Mouse (Mus musculus) ovary, adult 18-20 months (tissue): Measurements from ENCODE around the gene S100a3.

Source experiments
- DNase-seq: peaks from one replicate; pipeline ENCODE4 v3.0.0; 2022; ENCODE audit warnings: low spot score, mixed read lengths

S100a3 gene

DNA sequence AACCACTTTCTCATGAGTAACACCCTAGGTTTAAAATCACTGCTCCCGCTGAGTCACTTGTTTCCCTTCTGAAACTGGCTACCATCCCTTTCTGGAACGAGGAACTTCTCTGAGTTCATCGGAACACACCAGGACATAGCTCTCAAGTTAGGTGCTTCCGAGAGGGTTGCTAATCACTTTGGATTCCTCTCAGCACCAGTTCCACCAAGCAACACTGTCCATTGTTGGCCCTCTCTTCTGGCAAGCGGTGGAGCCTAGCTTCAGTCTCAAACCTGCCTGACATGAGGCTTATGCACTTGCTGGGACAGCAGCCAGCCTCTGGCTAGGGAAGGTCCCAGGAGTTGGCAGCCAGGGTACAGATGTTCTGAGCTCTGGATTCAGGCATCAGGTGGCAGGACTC, 14.3 kb downstream of the S100a3 start:
- DNase-seq = no peak

DNA sequence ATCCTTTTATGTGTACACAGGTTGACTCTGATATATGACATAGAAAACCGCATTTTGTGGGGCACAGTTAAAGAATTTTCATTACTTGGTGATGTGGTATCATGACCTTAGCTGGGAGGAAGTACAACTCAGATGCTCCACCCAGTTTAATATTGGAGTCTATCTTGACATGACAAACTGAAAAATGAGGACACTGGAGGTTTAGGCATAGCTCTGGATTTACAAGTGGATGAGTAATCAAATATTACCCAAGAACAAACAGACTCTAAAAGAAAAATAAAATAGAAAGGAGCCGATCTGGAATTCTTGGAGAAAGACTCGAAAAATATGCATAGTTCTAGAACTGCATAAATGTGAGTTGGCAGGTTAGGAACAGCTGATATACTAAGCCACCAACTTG, 14.9 kb downstream of the S100a3 start:
- DNase-seq = no peak

DNA sequence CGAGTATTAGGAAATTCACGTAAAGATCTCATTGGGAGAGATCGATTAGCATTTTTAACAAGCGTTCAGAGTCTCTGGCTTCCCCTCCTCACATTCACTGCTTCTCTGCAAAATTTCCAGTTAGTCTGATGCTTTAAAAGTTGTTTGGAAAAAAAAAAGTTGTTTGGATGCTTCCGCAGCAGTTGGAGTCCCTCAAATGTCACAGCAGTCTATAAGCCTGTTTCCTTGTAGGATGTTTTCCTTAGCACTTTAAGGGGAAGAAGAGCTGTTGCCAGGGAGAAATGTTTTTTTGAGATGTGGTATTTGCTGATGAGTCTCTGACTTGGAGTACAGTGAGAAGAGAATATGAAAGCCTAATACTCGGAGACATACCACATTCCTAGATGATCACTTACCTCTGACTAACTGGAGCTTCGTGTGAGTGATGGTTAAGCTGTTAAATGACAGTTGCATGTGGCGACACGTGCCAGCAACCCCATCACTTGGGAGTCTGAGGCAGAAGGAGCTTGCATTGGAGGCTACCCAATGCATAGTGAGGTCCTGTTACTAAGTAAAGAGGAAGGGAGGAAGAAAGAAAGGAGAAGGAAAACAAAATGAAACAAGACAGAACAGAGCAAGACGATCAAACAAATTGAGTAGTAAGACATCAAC, 16.1 kb downstream of the S100a3 start:
- DNase-seq = no peak

DNA sequence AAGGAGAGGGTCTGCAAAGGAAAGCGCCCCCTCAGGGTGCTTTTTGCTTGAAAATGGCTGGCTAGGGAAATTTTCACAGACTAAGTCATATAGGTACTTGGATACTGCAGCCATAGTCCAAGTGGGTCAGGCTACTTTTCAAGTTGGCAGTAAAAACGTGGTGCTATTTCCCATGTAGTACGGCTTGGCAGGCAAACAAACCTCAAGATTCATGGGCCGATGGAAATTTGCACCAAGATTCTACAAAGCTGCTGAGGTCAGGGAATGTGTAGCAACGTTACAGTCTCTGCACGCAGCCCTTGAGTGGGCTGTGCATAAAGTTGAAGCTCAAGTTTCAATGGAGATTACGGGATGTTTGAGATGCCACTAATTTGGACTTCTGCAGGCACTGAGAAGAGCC, 19.1 kb downstream of the S100a3 start:
- DNase-seq = no peak

DNA sequence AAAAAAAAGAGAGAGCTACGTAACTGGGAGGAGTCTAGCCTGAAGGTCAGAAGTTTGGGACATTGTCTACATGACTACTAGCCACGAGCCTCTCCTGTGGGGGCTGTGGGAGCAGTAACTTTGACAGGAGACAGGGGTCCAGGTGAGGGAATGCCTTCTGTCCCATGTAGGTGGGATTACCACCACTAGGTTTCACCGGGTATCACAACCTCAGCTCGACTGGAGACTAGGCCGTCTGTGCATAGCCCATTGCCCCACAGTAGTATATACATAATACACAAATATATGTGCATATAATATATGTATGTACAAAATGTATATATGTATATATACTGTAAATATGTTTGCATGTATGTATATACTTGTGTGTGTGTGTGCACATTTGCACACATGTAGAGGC, 20.8 kb downstream of the S100a3 start:
- no peak for DNase-seq

DNA sequence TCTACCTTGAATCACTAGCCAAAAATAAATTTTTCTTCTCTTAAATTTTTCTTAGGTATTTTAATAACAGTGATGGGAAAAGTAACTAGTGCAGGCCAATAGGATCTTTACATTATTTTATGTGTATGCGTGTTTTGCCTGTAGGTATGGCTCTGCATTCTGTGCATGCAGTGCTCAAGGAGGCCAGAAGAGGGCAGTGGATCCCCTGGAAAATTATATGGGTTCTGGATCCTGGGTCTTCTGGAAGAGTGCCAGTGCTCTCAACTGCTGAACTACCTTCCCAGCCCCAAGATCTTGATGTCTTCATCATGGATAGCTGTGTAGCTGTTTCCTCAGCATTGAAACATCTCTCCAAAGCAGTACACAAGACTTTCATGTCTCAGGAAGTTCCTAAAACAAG, 21.8 kb downstream of the S100a3 start:
- DNase-seq = no peak

DNA sequence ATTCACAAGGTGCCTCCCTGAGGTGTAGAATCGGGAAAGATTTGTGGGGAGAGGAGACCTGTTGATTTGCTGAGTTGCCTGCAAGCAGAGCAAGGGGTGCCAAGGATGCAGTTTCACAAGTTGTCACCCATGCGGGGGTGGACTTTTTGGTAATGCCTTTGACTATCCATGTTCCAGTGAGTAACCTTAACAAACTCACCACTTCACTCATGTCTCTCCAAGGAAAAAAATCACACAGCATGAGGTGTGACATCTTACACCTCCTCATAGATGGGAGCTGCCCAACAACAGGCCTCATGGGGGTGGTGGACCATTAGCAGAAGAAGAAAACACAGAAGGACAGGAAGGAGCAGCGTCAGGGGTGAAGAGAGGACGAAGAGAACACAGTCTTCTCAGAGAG, 22.2 kb downstream of the S100a3 start:
- DNase-seq = no peak

DNA sequence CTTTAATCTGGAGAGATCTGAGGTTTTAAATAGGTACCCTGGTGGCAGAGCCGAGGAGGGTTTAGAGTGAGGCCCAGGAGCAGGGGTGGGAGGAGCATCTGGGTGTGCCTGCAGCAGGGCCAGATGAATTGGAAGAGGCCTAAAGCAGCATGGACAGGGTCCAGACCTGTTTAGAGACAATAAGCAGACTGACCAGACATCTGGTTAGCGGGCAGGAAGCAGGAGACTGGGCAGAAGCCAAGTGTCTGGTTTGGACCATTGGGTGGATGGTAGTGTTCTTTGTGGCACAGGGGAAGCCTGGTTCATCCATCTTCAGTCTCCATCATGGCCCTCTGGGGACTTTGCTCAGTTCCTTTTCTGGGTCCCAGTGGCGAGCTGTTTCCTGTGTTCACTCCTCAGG, 23.5 kb downstream of the S100a3 start:
- DNase-seq = no peak

DNA sequence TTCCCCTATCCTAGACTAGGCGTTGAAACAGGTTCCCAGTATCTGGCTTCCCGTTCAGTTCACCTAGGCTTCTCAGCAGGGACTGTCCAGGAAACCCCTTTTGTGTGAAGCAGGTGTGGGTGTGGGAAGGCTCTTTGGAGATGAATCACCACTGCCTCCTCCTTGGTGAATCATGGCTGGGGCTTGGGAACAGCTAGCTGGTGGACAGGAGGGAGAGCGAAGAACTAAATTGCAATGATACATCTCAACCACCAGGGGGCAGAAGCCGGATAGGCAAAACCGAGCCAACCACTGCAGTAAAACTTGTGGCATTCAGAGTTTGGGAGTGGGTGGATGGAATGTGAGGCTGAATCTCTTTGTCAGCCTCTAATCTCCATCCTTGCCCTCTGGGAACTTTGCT, 25.2 kb downstream of the S100a3 start:
- peak; percentile 44 for DNase-seq

DNA sequence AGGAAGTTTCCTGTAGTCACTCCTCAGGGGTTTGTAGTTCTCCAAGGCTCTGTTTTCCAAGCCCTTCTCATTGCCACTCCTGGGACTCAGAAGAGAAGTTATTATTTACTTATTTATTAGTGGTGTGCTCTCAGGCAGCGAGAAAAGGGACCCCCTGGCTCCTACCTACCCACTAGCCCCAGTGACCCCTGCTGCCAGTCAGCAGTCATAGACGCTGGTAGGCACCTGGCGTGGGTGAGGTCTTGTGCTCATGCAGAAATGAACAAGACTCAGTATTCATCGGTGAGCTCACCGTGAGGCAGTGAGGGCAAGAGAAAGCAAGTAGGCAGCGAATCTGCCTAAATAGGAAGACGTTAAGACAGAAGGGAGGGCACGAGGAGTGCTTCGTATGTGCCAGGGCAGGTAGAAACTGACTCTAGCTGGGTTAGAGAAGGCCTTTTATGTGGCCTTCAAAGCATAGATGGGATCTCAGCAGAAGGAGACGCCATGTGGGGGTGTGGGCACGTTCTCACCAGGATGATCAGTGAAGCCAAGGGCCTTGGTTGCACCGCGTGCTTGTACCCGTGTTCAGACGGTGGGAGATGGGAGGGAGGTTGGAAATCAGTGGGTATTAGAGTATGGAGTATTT, 25.8 kb downstream of the S100a3 start:
- DNase-seq = no peak

DNA sequence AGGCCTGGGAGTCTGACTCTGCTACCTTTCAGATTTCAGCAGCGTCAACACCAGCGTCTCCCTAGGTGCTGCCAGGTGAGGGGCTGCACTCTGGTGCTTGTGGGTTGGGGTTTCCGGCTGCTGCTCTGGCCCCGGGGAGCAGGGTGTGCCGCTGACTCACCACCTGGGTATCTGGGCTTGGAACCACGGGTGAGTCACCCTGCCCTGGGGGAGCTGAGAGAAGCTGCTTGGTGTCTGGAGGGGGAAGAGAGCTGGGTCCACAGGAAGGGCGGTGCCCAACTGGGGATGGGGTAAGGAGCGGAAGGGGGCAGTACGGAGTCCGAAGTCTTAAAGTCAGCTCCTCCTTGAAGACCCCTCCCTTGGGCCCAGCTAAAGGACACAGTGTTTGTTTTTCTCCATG, 26.5 kb downstream of the S100a3 start:
- peak; percentile 76 for DNase-seq

DNA sequence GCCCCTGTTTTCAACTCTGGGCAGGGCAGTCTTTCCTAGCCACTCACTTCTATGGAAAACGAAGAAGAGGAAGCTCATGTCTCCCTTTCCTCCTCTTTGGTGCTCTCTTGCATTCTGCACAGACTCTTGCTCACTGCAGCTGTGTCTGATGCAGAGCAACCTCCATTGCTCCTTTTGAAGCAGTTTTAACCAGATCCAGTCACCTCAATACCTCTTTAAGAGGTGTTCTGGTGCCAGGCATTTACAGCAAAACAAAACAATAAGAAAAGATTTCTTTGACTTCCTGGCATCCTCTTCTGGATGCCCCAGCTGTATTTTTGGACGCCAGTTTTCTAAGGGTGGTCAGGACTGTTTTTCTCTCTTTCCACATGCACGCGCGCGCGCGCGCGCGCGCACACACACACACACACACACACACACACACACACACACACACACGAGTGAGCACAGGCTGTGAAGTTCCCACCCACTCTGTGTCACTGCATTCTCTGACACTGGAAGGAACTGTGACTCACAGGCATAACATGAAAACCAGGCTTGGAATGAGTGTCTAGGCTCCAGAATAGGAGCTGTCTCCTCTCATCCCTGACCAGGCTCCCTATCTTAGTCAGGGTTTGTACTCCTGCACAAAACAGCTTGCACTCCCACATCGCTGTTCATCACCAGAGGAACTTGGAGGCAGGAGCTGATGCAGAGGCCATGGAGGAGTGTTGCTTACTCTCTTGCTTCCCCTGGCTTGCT, 27.2 kb downstream of the S100a3 start:
- no peak for DNase-seq

DNA sequence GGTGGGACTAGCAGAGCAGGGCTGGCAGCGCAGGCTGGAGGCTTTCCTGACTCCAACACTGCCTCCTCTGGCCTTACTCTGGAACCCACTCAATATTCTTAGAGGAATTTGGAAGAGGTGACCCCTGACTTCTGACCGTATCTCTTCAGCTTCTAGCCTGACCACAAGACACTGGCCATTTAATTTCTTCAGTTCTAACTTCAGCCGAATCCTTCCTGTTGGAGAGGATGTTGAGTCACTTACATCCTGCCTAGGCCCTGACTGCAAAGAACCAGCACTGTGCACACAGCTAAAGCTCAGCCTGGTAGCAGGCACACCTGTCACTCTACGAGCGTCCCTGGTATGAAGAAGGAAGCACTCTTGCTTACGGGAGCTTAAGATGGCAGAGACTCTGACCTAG, 29.0 kb downstream of the S100a3 start:
- no peak for DNase-seq

DNA sequence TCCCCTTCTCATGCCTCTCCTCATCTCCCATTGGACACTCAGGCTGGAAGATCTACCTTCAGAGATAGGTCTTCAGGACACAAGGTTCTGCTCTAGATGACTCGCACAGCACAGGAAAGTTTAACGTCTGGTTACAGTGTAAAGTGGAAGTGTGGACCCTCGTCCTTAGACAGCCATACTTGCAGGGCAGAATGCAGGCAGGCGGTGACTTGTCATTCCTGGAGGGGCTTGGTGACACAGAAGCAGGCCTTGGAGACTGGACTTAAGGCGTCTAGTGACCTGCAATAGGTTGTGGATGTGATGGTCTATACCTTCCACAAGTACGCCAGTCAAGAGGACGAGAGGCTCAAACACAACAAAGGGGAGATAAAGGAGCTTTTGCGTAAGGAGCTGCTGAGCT, 29.6 kb downstream of the S100a3 start, which contains the start of gene S100a2:
TSS of gene S100a2 (plus strand) at position 301 of the 400 bp plus-strand sequence.
- no peak for DNase-seq

DNA sequence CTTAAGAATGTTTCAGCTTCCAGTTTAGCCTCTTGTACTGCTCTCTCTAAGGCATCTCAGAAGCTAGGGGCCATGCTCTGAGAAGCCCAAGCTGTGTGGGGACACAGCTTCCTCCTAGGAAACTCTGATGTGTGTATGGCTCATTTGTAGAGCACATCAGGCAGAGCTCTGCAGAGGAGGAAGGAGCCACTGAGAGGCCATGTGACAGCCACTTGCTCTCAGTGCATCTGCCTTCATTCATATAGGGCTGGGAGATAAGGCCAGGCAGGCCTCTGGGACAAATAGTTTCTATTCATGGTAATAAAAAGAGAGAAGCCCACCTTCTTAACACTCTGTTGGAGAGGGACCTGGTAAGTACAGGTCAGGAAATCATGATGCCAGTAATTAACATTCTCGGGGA, 34.1 kb downstream of the S100a3 start:
- no peak for DNase-seq

DNA sequence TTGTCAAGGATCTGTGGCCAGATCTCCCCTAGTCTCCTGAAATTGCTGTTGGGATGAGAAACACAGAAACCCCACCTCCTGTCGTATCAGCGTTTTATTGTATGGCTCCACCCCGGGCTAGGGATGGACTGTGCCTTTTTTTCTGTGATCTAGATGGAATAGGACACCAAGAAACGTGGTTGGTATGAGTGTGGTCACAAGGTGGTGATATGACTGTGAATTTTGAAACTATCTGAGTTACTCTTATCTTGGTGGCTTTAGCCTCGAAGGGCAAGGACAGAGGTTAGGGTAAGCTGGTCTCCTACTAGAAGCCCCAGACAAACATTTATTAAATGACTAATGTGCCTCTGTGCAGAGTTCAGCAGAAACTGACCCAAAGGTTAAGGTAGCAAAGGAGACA, 35.2 kb downstream of the S100a3 start:
- DNase-seq = no peak

DNA sequence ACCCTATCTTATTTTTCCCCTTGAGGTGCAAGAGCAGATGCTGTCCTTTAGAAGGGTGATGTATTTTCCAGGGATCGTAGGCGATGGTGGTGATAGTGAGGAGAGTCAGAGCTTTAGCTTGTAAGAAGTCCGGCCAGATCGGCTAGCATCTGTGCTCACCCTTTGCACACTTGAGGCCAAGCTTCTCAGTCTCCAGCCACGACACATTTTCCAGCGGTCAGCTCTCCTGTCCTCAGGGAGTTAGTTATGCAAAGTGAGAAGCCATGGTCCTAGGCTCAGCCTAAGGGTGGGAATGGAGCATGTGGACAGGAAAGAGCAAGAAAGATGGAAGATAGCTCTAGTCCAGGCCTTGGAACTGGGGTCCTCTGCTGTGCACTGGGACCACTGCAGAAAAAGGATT, 36.4 kb downstream of the S100a3 start:
- no peak for DNase-seq

DNA sequence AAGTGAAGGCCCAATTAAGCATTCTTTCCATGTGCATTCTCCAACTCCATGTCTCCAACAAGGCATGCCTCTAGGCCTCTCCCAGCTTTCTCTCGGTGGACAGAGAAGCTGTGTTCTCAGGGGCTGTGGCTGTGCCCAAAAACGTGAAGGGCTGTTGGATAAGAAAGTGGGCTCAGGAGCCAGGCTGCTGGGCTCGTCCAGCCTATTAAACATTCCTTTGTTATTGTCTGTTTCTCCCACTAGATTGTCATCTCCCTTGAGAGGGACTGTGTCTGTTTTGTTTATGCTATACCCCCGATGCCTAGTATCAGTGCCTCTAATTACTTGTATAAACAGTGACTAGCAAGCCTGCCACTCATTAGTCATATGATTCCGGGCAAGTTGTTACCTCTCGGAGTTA, 37.4 kb downstream of the S100a3 start:
- DNase-seq = no peak

DNA sequence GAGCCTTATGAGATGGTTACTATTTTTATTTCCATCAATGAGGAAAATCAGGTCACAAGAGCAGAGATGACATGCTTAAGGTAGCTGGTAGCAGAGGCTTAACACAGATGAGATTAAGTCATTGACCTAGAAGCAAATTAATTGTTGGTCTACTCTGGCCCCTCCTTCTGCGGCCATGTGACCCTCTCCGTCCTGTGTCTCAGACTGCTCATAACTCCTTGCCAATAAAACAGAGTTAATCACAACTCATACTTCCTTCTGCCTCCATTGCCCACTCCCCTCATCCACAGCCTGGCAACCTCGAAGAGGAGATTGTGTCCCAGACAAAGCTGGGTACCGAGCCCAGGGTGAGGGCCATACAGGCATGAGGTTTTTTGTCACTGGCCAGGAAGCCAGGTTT, 37.8 kb downstream of the S100a3 start:
- no peak for DNase-seq

DNA sequence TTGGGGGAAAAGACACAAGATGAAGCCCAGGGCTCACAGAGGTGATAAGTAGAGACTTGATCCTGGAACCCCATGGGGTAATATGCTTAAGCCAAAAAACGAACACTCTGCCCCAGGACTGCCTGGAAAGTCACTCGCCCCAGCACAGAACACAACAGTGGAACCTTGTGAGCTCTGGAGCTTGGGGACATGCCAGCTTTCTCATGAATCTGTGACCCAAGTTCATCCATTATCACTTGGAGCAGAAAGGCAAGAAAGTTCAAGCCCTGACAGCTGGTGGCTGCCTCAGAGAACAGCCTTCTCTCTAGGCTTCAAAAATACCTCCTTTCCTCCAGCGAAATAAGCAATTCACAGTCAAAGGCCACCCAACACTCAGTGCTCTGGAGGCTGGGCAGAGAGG, 39.0 kb downstream of the S100a3 start:
- DNase-seq = no peak

DNA sequence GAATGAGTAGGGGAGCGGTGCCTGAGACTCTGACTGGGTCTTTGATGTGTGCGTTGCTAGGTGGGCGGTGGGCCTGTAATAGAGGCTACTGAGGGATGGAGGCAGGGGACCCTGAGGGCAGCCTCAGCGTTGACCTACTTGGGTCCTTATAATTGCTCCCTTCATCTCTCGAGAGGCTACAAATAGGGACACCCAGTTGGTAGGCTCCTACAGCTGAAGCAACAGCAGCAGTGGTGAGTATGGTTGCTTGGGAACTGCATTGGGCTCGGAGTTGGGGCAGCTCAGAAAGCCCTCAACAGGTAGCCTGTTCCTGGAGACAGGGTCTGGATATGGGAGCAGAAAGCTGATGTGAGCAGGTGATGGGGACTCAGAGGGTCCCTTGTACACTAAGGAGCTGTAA, 39.7 kb downstream of the S100a3 start:
- DNase-seq = no peak

DNA sequence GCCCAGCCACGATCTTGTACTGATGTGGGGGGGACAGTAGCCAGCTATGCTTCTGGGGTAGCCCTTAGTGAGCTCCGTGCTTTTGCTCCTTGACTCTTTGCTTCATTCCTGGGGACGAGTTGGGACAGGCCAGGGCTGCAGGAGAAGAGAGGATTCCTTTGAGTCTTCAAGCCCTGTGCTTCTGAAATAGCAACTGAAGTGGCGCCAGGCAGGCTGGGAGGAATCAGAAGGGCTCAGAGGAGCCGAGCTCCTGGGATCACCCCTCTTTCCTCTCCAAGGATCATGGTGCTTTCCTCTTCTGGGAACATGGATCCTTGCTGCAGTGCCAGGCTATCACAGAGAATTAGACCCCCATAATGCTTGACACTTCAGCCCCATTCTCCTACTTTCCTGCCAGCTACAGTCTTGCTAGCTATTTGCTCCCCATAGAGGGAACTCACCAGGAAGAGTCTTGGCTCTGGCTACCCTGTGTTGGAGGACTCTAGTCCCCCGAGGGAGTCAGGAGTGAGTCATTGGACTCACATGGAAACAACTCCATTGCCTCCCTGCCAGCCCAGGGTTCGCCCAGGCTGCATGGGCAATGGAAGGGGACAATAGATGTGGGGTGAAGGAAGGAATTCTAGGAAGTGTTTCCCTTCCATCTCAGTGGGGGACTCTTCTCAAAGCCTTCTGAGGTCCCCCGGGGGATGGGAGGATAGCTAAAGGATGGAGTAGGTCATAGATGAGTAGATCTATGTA, 40.2 kb downstream of the S100a3 start:
- no peak for DNase-seq
